Mouse (Mus musculus) layer of hippocampus, postnatal 14 days (tissue): ENCODE results near the gene Trp53bp1. TPM values are rescaled to one million over a fixed set of nuclear protein-coding genes. Genes with fewer than 3 reads are reported as not detected.

Experiments used
- DNase-seq, 2 experiments: peaks; one replicate each; pipeline ENCODE4 v3.0.0; 2021 to 2022; ENCODE audit warnings: low spot score in 2 of 2, mixed read lengths in 1 of 2
- total RNA-seq, 2 experiments: library from RNA; stranded (reverse); gene quantifications; 2 replicates each; pipeline ENCODE4 v1.2.3; 2021

Gene Trp53bp1
- total RNA-seq, 2 experiments from 2014 or later, result 140 to 152 TPM

- no peak for DNase-seq
These were observed 121.5 kb downstream of the Trp53bp1 start for GRCm38 (mm10) chr2:121149679-121150078.

Other genes starting within 250 kb of the Trp53bp1 start
- gene Epb42, start 234.3 kb downstream of the Trp53bp1 start, total RNA-seq, result not detected
- not detected for gene Tgm5, start 185.6 kb downstream of the Trp53bp1 start, total RNA-seq
- gene Tgm7, start 161.6 kb downstream of the Trp53bp1 start, total RNA-seq, result under 1 TPM in 1 of 2 experiments, not detected in 1; 0.17 TPM
- gene Adal, start 131.0 kb downstream of the Trp53bp1 start, total RNA-seq, result 10 to 100 TPM; 17.9 to 22.8 TPM
- 10 to 100 TPM in 1 of 2 experiments, 1 to 10 TPM in 1; 8.0 to 10.4 TPM for gene Lcmt2, start 130.8 kb downstream of the Trp53bp1 start, total RNA-seq
- 10 to 100 TPM; 35.6 to 36.3 TPM for gene Tubgcp4, start 100.8 kb downstream of the Trp53bp1 start, total RNA-seq
- gene Zscan29, start 100.3 kb downstream of the Trp53bp1 start, total RNA-seq, result 1 to 10 TPM; 7.0 to 7.1 TPM
- gene Map1a, start 18.2 kb upstream of the Trp53bp1 start, total RNA-seq, result 100 to 1,000 TPM; 472 to 505 TPM
- gene Ppip5k1, start 84.0 kb upstream of the Trp53bp1 start, total RNA-seq, result 10 to 100 TPM; 69.1 to 74.4 TPM
- 100 to 1,000 TPM; 333 to 351 TPM for gene Ckmt1, start 86.3 kb upstream of the Trp53bp1 start, total RNA-seq
- gene Strc, start 115.8 kb upstream of the Trp53bp1 start, total RNA-seq, result under 1 TPM; 0.09 to 0.31 TPM
- 100 to 1,000 TPM; 194 to 224 TPM for gene Pdia3, start 142.4 kb upstream of the Trp53bp1 start, total RNA-seq
- 1 to 10 TPM; 4.1 to 4.6 TPM for gene Catsper2, start 142.4 kb upstream of the Trp53bp1 start, total RNA-seq
- not detected for gene Ell3, start 172.9 kb upstream of the Trp53bp1 start, total RNA-seq
- gene Serf2, start 177.8 kb upstream of the Trp53bp1 start, total RNA-seq, result 100 to 1,000 TPM; 157 to 166 TPM
- 10 to 100 TPM; 20.1 to 27.8 TPM for gene Hypk, start 181.9 kb upstream of the Trp53bp1 start, total RNA-seq
- under 1 TPM; 0.97 to 0.98 TPM for gene Serinc4, start 185.4 kb upstream of the Trp53bp1 start, total RNA-seq
- gene Mfap1b, start 202.7 kb upstream of the Trp53bp1 start, total RNA-seq, result 10 to 100 TPM; 38.0 to 40.6 TPM
- gene Mfap1a, start 235.3 kb upstream of the Trp53bp1 start, total RNA-seq, result 10 to 100 TPM; 31.3 to 32.2 TPM
- gene Wdr76, start 235.3 kb upstream of the Trp53bp1 start, total RNA-seq, result 1 to 10 TPM; 2.0 to 2.5 TPM